Mouse (Mus musculus): ENCODE results near the gene Med8. TPM values are rescaled to one million over a fixed set of nuclear protein-coding genes. Genes with fewer than 3 reads are reported as not detected.
A peak's percentile ranks its signal among the peaks of the same experiment; 100 is the strongest.

Gene Med8
- 102 and 106 TPM in 2 replicates for polyA plus RNA-seq (2015; fragmentation: Nextera tagmentation; extraction: Ambion mirVana)

GRCm38 (mm10) chr4:118409142-118409900 lies at the start of gene Med8, which contains the start of gene Szt2:
Gene Med8, plus strand, starts transcription at chr4:118409337.
Gene Szt2, minus strand, starts transcription at chr4:118409273.
- H3K4me1 ChIP-seq, result peaks cover 19% of the 10 kb centered on the region
- peak within 1 kb of the TSS; percentile 78 for H3K4me3 ChIP-seq (replicated peaks)
- no peaks in the 10 kb centered on the region for H3K27me3 ChIP-seq
- H3K36me3 ChIP-seq, result peaks cover 43% of the 10 kb centered on the region
- ATAC-seq (ENCODE audit: insufficient number of reproducible peaks, low FRiP score, low TSS enrichment, low read depth), result peak; percentile 86
- no peaks in the 10 kb centered on the region for H3K9me3 ChIP-seq (replicated peaks)
- under 1% methylated on average over 53 of the region's 53 CpGs for WGBS
- peak within 1 kb of the TSS; percentile 71 for H3K27ac ChIP-seq (replicated peaks)
- peak within 1 kb of the TSS; percentile 76 for H3K9ac ChIP-seq
- H3K4me2 ChIP-seq (replicated peaks), result peak within 1 kb of the TSS; percentile 70

- Histone ChIP-seq H3K27me3 (no peaks in the 10 kb centered on the region), H3K9me3 (replicated peaks) (no peaks in the 10 kb centered on the region), H3K4me1 (peaks cover 18% of the 10 kb centered on the region), H3K27ac (replicated peaks) (peak overlapping the region; percentile 86), H3K4me3 (replicated peaks) (peak overlapping the region; percentile 72), H3K9ac (peak overlapping the region; percentile 75), H3K36me3 (peaks cover 34% of the 10 kb centered on the region), H3K4me2 (replicated peaks) (peak overlapping the region; percentile 92)
- 1% methylated on average over 54 of the region's 54 CpGs for WGBS
- ATAC-seq (ENCODE audit: insufficient number of reproducible peaks, low FRiP score, low TSS enrichment, low read depth), result peak; percentile 65
These were observed 49.0 kb upstream of the Med8 start for GRCm38 (mm10) chr4:118359896-118360720.

GRCm38 (mm10) chr4:118361451-118361850 lies 47.7 kb upstream of the Med8 start:
- no peaks in the 10 kb centered on the region for H3K9me3 ChIP-seq (replicated peaks)
- no peak overlapping the region for H3K4me3 ChIP-seq (replicated peaks)
- peaks cover 47% of the 10 kb centered on the region for H3K36me3 ChIP-seq
- no peak for ATAC-seq (ENCODE audit: insufficient number of reproducible peaks, low FRiP score, low TSS enrichment, low read depth)
- no peaks in the 10 kb centered on the region for H3K27me3 ChIP-seq
- H3K4me2 ChIP-seq (replicated peaks), result no peak overlapping the region
- WGBS, result 76% methylated on average over 5 of the region's 5 CpGs
- peaks cover 18% of the 10 kb centered on the region for H3K4me1 ChIP-seq
- H3K27ac ChIP-seq (replicated peaks), result no peak overlapping the region
- H3K9ac ChIP-seq, result no peak overlapping the region

GRCm38 (mm10) chr4:118362879-118363278 lies 46.3 kb upstream of the Med8 start:
- no peak overlapping the region for H3K4me3 ChIP-seq (replicated peaks)
- H3K9ac ChIP-seq, result no peak overlapping the region
- no peaks in the 10 kb centered on the region for H3K27me3 ChIP-seq
- H3K27ac ChIP-seq (replicated peaks), result no peak overlapping the region
- H3K36me3 ChIP-seq, result peaks cover 56% of the 10 kb centered on the region
- H3K4me1 ChIP-seq, result peaks cover 18% of the 10 kb centered on the region
- H3K4me2 ChIP-seq (replicated peaks), result no peak overlapping the region
- no peak for ATAC-seq (ENCODE audit: insufficient number of reproducible peaks, low FRiP score, low TSS enrichment, low read depth)
- WGBS, result 86% methylated on average over 6 of the region's 6 CpGs
- no peaks in the 10 kb centered on the region for H3K9me3 ChIP-seq (replicated peaks)

- H3K9me3 ChIP-seq (replicated peaks), result no peaks in the 10 kb centered on the region
- no peak for ATAC-seq (ENCODE audit: insufficient number of reproducible peaks, low FRiP score, low TSS enrichment, low read depth)
- no peaks in the 10 kb centered on the region for H3K27me3 ChIP-seq
- peaks cover 18% of the 10 kb centered on the region for H3K4me1 ChIP-seq
- H3K36me3 ChIP-seq, result peaks cover 66% of the 10 kb centered on the region
- H3K27ac ChIP-seq (replicated peaks), result no peak overlapping the region
- no peak overlapping the region for H3K4me2 ChIP-seq (replicated peaks)
- WGBS, result 95% methylated on average over 3 of the region's 3 CpGs
- H3K9ac ChIP-seq, result no peak overlapping the region
- H3K4me3 ChIP-seq (replicated peaks), result no peak overlapping the region
These were observed 45.2 kb upstream of the Med8 start for GRCm38 (mm10) chr4:118363985-118364384.

GRCm38 (mm10) chr4:118364641-118365040 lies 44.5 kb upstream of the Med8 start:
- peaks cover 14% of the 10 kb centered on the region for H3K4me1 ChIP-seq
- no peak overlapping the region for H3K4me2 ChIP-seq (replicated peaks)
- no peak; the same call in 1 of the 2 replicates for ATAC-seq (ENCODE audit: insufficient number of reproducible peaks, low FRiP score, low TSS enrichment, low read depth)
- H3K4me3 ChIP-seq (replicated peaks), result no peak overlapping the region
- H3K9ac ChIP-seq, result no peak overlapping the region
- H3K27ac ChIP-seq (replicated peaks), result no peak overlapping the region
- peaks cover 73% of the 10 kb centered on the region for H3K36me3 ChIP-seq
- H3K27me3 ChIP-seq, result no peaks in the 10 kb centered on the region
- 96% methylated on average over 13 of the region's 13 CpGs for WGBS
- H3K9me3 ChIP-seq (replicated peaks), result no peaks in the 10 kb centered on the region

GRCm38 (mm10) chr4:118365991-118366390 lies 43.1 kb upstream of the Med8 start:
- H3K9ac ChIP-seq, result no peak overlapping the region
- peaks cover 84% of the 10 kb centered on the region for H3K36me3 ChIP-seq
- no peaks in the 10 kb centered on the region for H3K27me3 ChIP-seq
- no peak for ATAC-seq (ENCODE audit: insufficient number of reproducible peaks, low FRiP score, low TSS enrichment, low read depth)
- H3K9me3 ChIP-seq (replicated peaks), result no peaks in the 10 kb centered on the region
- H3K27ac ChIP-seq (replicated peaks), result no peak overlapping the region
- 0 out of 2 replicates have a peak, but pooled peaks cover 4% of the 10 kb centered on the region for H3K4me1 ChIP-seq
- no peak overlapping the region for H3K4me3 ChIP-seq (replicated peaks)
- no peak overlapping the region for H3K4me2 ChIP-seq (replicated peaks)
- WGBS, result 87% methylated on average over 14 of the region's 14 CpGs

- Histone ChIP-seq H3K9ac (no peak overlapping the region), H3K36me3 (peaks cover 89% of the 10 kb centered on the region), H3K4me2 (replicated peaks) (no peak overlapping the region), H3K9me3 (replicated peaks) (no peaks in the 10 kb centered on the region), H3K27ac (replicated peaks) (no peak overlapping the region), H3K4me1 (no peaks in the 10 kb centered on the region), H3K27me3 (no peaks in the 10 kb centered on the region), H3K4me3 (replicated peaks) (no peak overlapping the region)
- ATAC-seq (ENCODE audit: insufficient number of reproducible peaks, low FRiP score, low TSS enrichment, low read depth), result no peak
- WGBS, result 86% methylated on average over 12 of the region's 12 CpGs
These were observed 41.6 kb upstream of the Med8 start for GRCm38 (mm10) chr4:118367551-118367950.

GRCm38 (mm10) chr4:118368616-118369015 lies 40.5 kb upstream of the Med8 start:
- H3K27me3 ChIP-seq, result no peaks in the 10 kb centered on the region
- H3K4me2 ChIP-seq (replicated peaks), result no peak overlapping the region
- H3K9ac ChIP-seq, result no peak overlapping the region
- no peaks in the 10 kb centered on the region for H3K4me1 ChIP-seq
- H3K36me3 ChIP-seq, result peaks cover 89% of the 10 kb centered on the region
- H3K27ac ChIP-seq (replicated peaks), result no peak overlapping the region
- H3K4me3 ChIP-seq (replicated peaks), result no peak overlapping the region
- 83% methylated on average over 3 of the region's 3 CpGs for WGBS
- H3K9me3 ChIP-seq (replicated peaks), result no peaks in the 10 kb centered on the region
- ATAC-seq (ENCODE audit: insufficient number of reproducible peaks, low FRiP score, low TSS enrichment, low read depth), result no peak

- Histone ChIP-seq H3K4me1 (no peaks in the 10 kb centered on the region), H3K27ac (replicated peaks) (no peak overlapping the region), H3K9ac (no peak overlapping the region), H3K4me2 (replicated peaks) (no peak overlapping the region), H3K4me3 (replicated peaks) (no peak overlapping the region), H3K27me3 (no peaks in the 10 kb centered on the region), H3K9me3 (replicated peaks) (no peaks in the 10 kb centered on the region), H3K36me3 (peaks cover 91% of the 10 kb centered on the region)
- WGBS, result 90% methylated on average over 13 of the region's 13 CpGs
- ATAC-seq (ENCODE audit: insufficient number of reproducible peaks, low FRiP score, low TSS enrichment, low read depth), result no peak
These were observed 37.3 kb upstream of the Med8 start for GRCm38 (mm10) chr4:118371822-118372221.

GRCm38 (mm10) chr4:118375999-118376398 lies 33.1 kb upstream of the Med8 start:
- no peak overlapping the region for H3K4me3 ChIP-seq (replicated peaks)
- ATAC-seq (ENCODE audit: insufficient number of reproducible peaks, low FRiP score, low TSS enrichment, low read depth), result no peak
- H3K9ac ChIP-seq, result no peak overlapping the region
- WGBS, result 89% methylated on average over 6 of the region's 6 CpGs
- no peaks in the 10 kb centered on the region for H3K4me1 ChIP-seq
- no peaks in the 10 kb centered on the region for H3K27me3 ChIP-seq
- no peak overlapping the region for H3K4me2 ChIP-seq (replicated peaks)
- no peaks in the 10 kb centered on the region for H3K9me3 ChIP-seq (replicated peaks)
- H3K36me3 ChIP-seq, result peaks cover 95% of the 10 kb centered on the region
- H3K27ac ChIP-seq (replicated peaks), result no peak overlapping the region

All from embryonic facial prominence, embryonic 15.5 days (tissue).